Mouse (Mus musculus): ENCODE results near the gene Lpar3.

DNA sequence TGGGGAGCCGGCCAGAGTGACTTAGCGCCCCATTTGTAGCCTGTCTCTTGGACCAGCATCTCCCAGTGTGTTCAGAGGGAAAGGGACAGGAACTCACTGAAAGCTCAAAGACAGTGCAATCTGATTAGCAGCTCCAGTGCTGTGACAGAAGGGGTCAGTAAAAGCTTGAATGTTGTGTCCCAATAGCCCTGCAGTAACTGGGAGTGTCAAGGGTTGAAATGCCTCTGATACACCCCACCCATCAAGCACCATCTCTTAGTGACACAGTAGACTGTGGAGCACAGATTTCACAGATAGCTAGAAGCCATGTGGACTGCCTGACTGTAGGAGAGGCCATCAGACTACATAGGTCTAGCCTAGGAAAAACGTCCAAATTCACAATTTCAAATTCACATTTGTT lies 6.7 kb downstream of the Lpar3 start:
- TF ChIP-seq CTCF (IDR thresholded peaks at IDR 0.05): no peak
- TF ChIP-seq POLR2A (IDR thresholded peaks at IDR 0.05; ENCODE audit: insufficient read depth, low read depth, low read length): no peak
- no peak for TF ChIP-seq EP300 (IDR thresholded peaks at IDR 0.05; ENCODE audit: insufficient read depth, low read depth, low read length)

Measured in heart, adult 2 months (tissue).